Comparison of ENCODE assay signal across 21 mouse cellular contexts in genomic region chr14:31364589-31364988, GRCm38 (mm10). TPM values are rescaled to one million over a fixed set of nuclear protein-coding genes. Genes with fewer than 3 reads are reported as not detected.
DNase-seq lines count a peak whose midpoint lies in the region; ATAC-seq and TF ChIP-seq lines count a peak whose summit lies in the region.
"Had no signal": no experiment of that assay in that cellular context is flagged by ENCODE, and none has a peak within 500 bp of the region (broad histone marks: within the 10 kb centered on the region; RNA-seq: fewer than 3 reads in every experiment).

No protein-coding gene starts in this region.

- no peak overlapping the region for H3K4me3 ChIP-seq in liver, embryonic 12.5 days
- no peak overlapping the region for H3K4me3 ChIP-seq in liver, postnatal 0 days (ENCODE audit: low read depth, low read length)
- H3K4me3 ChIP-seq: embryonic facial prominence, embryonic 13.5 days; forebrain, embryonic 10.5 days; forebrain, embryonic 15.5 days; gastrocnemius, adult 2 months; hindbrain, embryonic 13.5 days; kidney, embryonic 15.5 days; layer of hippocampus, adult 2 months; left cerebral cortex, adult 2 months; limb, embryonic 13.5 days had no signal

- no peaks in the 10 kb centered on the region for H3K9me3 ChIP-seq in liver, embryonic 12.5 days (replicated peaks)
- H3K9me3 ChIP-seq in liver, postnatal 0 days (ENCODE audit: low read length): no peaks in the 10 kb centered on the region
- H3K9me3 ChIP-seq: embryonic facial prominence, embryonic 13.5 days; forebrain, embryonic 10.5 days; forebrain, embryonic 15.5 days; hindbrain, embryonic 13.5 days; kidney, embryonic 15.5 days; limb, embryonic 13.5 days had no signal

- TF ChIP-seq EP300 in liver, postnatal 0 days (IDR thresholded peaks at IDR 0.05; ENCODE audit: low read depth): no peak; the same call in 1 of the 2 replicates

- H3K27me3 ChIP-seq in liver, embryonic 12.5 days (replicated peaks): no peaks in the 10 kb centered on the region
- H3K27me3 ChIP-seq in liver, postnatal 0 days (ENCODE audit: insufficient read depth, low read length): no peaks in the 10 kb centered on the region
- H3K27me3 ChIP-seq: embryonic facial prominence, embryonic 13.5 days; forebrain, embryonic 15.5 days; hindbrain, embryonic 13.5 days; kidney, embryonic 15.5 days; limb, embryonic 13.5 days had no signal

- no peak overlapping the region for H3K4me2 ChIP-seq in liver, embryonic 12.5 days
- no peak overlapping the region for H3K4me2 ChIP-seq in liver, postnatal 0 days (ENCODE audit: low read depth, low read length)
- H3K4me2 ChIP-seq: embryonic facial prominence, embryonic 13.5 days; forebrain, embryonic 15.5 days; heart, embryonic 11.5 days; hindbrain, embryonic 13.5 days; kidney, embryonic 15.5 days; limb, embryonic 13.5 days; midbrain, embryonic 11.5 days had no signal

- no peak overlapping the region for H3K9ac ChIP-seq in liver, embryonic 12.5 days
- H3K9ac ChIP-seq in liver, postnatal 0 days (replicated peaks): no peak overlapping the region
- H3K9ac ChIP-seq: embryonic facial prominence, embryonic 13.5 days; forebrain, embryonic 15.5 days; hindbrain, embryonic 13.5 days; kidney, embryonic 15.5 days; limb, embryonic 13.5 days had no signal

- ATAC-seq in liver, embryonic 12.5 days: peak; percentile 83
- peak; percentile 56; the same call in 1 of the 2 replicates for ATAC-seq in liver, postnatal 0 days
- ATAC-seq: forebrain, embryonic 15.5 days; intestine, postnatal 0 days; midbrain, embryonic 16.5 days had no signal

- no peak overlapping the region for H3K27ac ChIP-seq in liver, embryonic 12.5 days
- no peak overlapping the region for H3K27ac ChIP-seq in liver, postnatal 0 days (ENCODE audit: low read depth)
- H3K27ac ChIP-seq: embryonic facial prominence, embryonic 13.5 days; forebrain, embryonic 10.5 days; forebrain, embryonic 15.5 days; gastrocnemius, adult 2 months; hindbrain, embryonic 13.5 days; kidney, embryonic 15.5 days; layer of hippocampus, adult 2 months; left cerebral cortex, adult 2 months; limb, embryonic 13.5 days; macrophage had no signal

- TF ChIP-seq CTCF in liver, postnatal 0 days (IDR thresholded peaks at IDR 0.05; ENCODE audit: low read depth): no peak

- 45% methylated on average over 4 of the region's 4 CpGs for WGBS in liver, embryonic 12.5 days (ENCODE audit: insufficient replicate concordance)
- 66% methylated on average over 4 of the region's 4 CpGs for WGBS in liver, postnatal 0 days (ENCODE audit: insufficient replicate concordance)

- peaks cover 10% of the 10 kb centered on the region; the same call in 1 of the 2 replicates for H3K4me1 ChIP-seq in liver, embryonic 12.5 days
- no peaks in the 10 kb centered on the region for H3K4me1 ChIP-seq in liver, postnatal 0 days (ENCODE audit: insufficient read depth)
- H3K4me1 ChIP-seq: embryonic facial prominence, embryonic 13.5 days; forebrain, embryonic 10.5 days; forebrain, embryonic 15.5 days; hindbrain, embryonic 13.5 days; kidney, embryonic 15.5 days; limb, embryonic 13.5 days had no signal

- peaks cover 76% of the 10 kb centered on the region for H3K36me3 ChIP-seq in liver, embryonic 12.5 days
- H3K36me3 ChIP-seq in liver, postnatal 0 days (replicated peaks; ENCODE audit: insufficient read depth, low read length): peaks cover 57% of the 10 kb centered on the region

- DNase-seq in c-Kit-positive CD71-positive TER-119-negative erythroid progenitor cells, embryonic 14.5 days (ENCODE audit: low read depth): peak; percentile 47
- DNase-seq in liver, postnatal 0 days: no peak
- DNase-seq in kidney, adult 11 months: no peak
- DNase-seq in layer of hippocampus, adult 18-20 months (ENCODE audit: low spot score in 2 of 2): no peak
- no peak for DNase-seq in adipocyte (ENCODE audit: low spot score)
- DNase-seq: adrenal gland, adult 8-10 months had no signal

RNA-seq across cellular contexts. Expression of gene Capn7, which starts 28.2 kb away (rescaled TPM):
- polyA plus RNA-seq in liver, embryonic 12.5 days (2016; fragmentation: Nextera tagmentation; extraction: Ambion mirVana): 24.1 and 24.5 TPM in 2 replicates
- polyA plus RNA-seq in liver, postnatal 0 days (2015; fragmentation: Nextera tagmentation; extraction: Ambion mirVana): 10.3 and 12.4 TPM in 2 replicates
- 10 to 100 TPM; 37.6 to 41.5 TPM for total RNA-seq in layer of hippocampus, adult 18-20 months (2021)

RNA-seq across cellular contexts. Expression of gene Dnah1, which starts 40.9 kb away (rescaled TPM):
- 0.48 and 0.57 TPM in 2 replicates for polyA plus RNA-seq in liver, embryonic 12.5 days (2016; fragmentation: Nextera tagmentation; extraction: Ambion mirVana)
- polyA plus RNA-seq in liver, postnatal 0 days (2015; fragmentation: Nextera tagmentation; extraction: Ambion mirVana): 0.05 and 0.06 TPM in 2 replicates
- total RNA-seq in layer of hippocampus, adult 18-20 months (2021): 1 to 10 TPM; 3.7 to 4.9 TPM
- polyA plus RNA-seq: macrophage had no signal
